ENCODE assay signal across 12 mouse cellular contexts in the genomic region with DNA sequence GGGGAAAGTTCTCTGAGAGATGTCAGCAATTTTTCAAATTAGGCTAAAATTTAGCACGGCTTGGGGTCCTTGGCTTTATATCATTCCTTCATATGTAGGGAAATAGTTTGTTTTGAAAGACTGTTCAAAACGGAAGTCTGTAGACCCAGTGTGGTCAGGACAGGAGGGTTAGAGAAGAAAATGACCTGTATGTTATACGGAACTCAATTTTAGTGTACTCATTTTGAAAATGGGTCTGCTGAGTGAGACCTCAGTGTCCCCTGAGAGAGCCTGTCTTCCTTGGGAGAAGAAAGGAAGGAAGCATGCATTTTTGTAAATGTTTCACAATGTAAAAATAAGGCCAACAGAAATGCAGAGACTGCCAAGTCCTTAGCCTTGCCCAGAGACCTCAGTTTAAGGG.
"Had no signal": no experiment of that assay in that cellular context is flagged by ENCODE, and none has a peak within 500 bp of the region (broad histone marks: within the 10 kb centered on the region; RNA-seq: fewer than 3 reads in every experiment).

No protein-coding gene starts in this region.

- ATAC-seq: midbrain, embryonic 13.5 days had no signal

- H3K4me2 ChIP-seq: kidney, embryonic 15.5 days; limb, embryonic 13.5 days; liver, embryonic 15.5 days; midbrain, embryonic 13.5 days had no signal

- H3K27ac ChIP-seq: kidney, embryonic 15.5 days; limb, embryonic 13.5 days; liver, embryonic 15.5 days; midbrain, embryonic 13.5 days; stomach, postnatal 0 days had no signal

- H3K36me3 ChIP-seq: kidney, embryonic 15.5 days; limb, embryonic 13.5 days; liver, embryonic 15.5 days; midbrain, embryonic 13.5 days had no signal

- H3K9ac ChIP-seq: kidney, embryonic 15.5 days; limb, embryonic 13.5 days; liver, embryonic 15.5 days; midbrain, embryonic 13.5 days had no signal

- DNase-seq: kidney, postnatal 14 days; left cerebral cortex, postnatal 4 days; lung, adult 2 months; lung, postnatal 10 days; lung, postnatal 4 days; right cerebral cortex, postnatal 14 days; thymus, postnatal 14 days had no signal

- H3K27me3 ChIP-seq: kidney, embryonic 15.5 days; limb, embryonic 13.5 days; liver, embryonic 15.5 days; midbrain, embryonic 13.5 days had no signal

- H3K4me1 ChIP-seq: midbrain, embryonic 13.5 days had no signal

- H3K9me3 ChIP-seq: kidney, embryonic 15.5 days; limb, embryonic 13.5 days; liver, embryonic 15.5 days; midbrain, embryonic 13.5 days had no signal

- H3K4me3 ChIP-seq: kidney, embryonic 15.5 days; limb, embryonic 13.5 days; liver, embryonic 15.5 days; midbrain, embryonic 13.5 days had no signal
